Mouse (Mus musculus): ENCODE data around the gene Prkcb.

Prkcb gene

GRCm38 (mm10) chr7:122528646-122529045, 240.1 kb downstream of the Prkcb start:
- DNase-seq (ENCODE audit: low spot score), result no peak

GRCm38 (mm10) chr7:122533566-122534360, 245.2 kb downstream of the Prkcb start:
- no peak for DNase-seq (ENCODE audit: low spot score)

GRCm38 (mm10) chr7:122544616-122545015, 256.1 kb downstream of the Prkcb start:
- no peak for DNase-seq (ENCODE audit: low spot score)

- DNase-seq (ENCODE audit: low spot score), result no peak
Measured at GRCm38 (mm10) chr7:122556575-122557140, 268.1 kb downstream of the Prkcb start.

- DNase-seq (ENCODE audit: low spot score), result no peak
Measured at GRCm38 (mm10) chr7:122558085-122558811, 269.7 kb downstream of the Prkcb start.

- DNase-seq (ENCODE audit: low spot score), result no peak
Measured at GRCm38 (mm10) chr7:122558912-122559311, 270.4 kb downstream of the Prkcb start.

- no peak for DNase-seq (ENCODE audit: low spot score)
Measured at GRCm38 (mm10) chr7:122562586-122562985, 274.0 kb downstream of the Prkcb start.

- no peak for DNase-seq (ENCODE audit: low spot score)
Measured at GRCm38 (mm10) chr7:122565371-122565770, 276.8 kb downstream of the Prkcb start.

GRCm38 (mm10) chr7:122566011-122566410, 277.5 kb downstream of the Prkcb start:
- no peak for DNase-seq (ENCODE audit: low spot score)

GRCm38 (mm10) chr7:122568787-122569186, 280.2 kb downstream of the Prkcb start:
- no peak for DNase-seq (ENCODE audit: low spot score)

- no peak for DNase-seq (ENCODE audit: low spot score)
Measured at GRCm38 (mm10) chr7:122570407-122570806, 281.9 kb downstream of the Prkcb start.

GRCm38 (mm10) chr7:122573101-122573635, 284.6 kb downstream of the Prkcb start:
- DNase-seq (ENCODE audit: low spot score), result no peak

- no peak for DNase-seq (ENCODE audit: low spot score)
Measured at GRCm38 (mm10) chr7:122574418-122574817, 285.9 kb downstream of the Prkcb start.

- DNase-seq (ENCODE audit: low spot score), result no peak
Measured at GRCm38 (mm10) chr7:122575056-122575455, 286.5 kb downstream of the Prkcb start.

GRCm38 (mm10) chr7:122575506-122575905, 287.0 kb downstream of the Prkcb start:
- no peak for DNase-seq (ENCODE audit: low spot score)

- no peak for DNase-seq (ENCODE audit: low spot score)
Measured at GRCm38 (mm10) chr7:122577571-122577970, 289.0 kb downstream of the Prkcb start.

GRCm38 (mm10) chr7:122579461-122580157, 291.1 kb downstream of the Prkcb start:
- DNase-seq (ENCODE audit: low spot score), result no peak

- no peak for DNase-seq (ENCODE audit: low spot score)
Measured at GRCm38 (mm10) chr7:122580158-122580475, 291.6 kb downstream of the Prkcb start.

- DNase-seq (ENCODE audit: low spot score), result no peak
Measured at GRCm38 (mm10) chr7:122584421-122585151, 296.0 kb downstream of the Prkcb start.

- no peak for DNase-seq (ENCODE audit: low spot score)
Measured at GRCm38 (mm10) chr7:122595897-122596296, 307.3 kb downstream of the Prkcb start.

- no peak for DNase-seq (ENCODE audit: low spot score)
Measured at GRCm38 (mm10) chr7:122596596-122597170, 308.1 kb downstream of the Prkcb start.
